Mouse (Mus musculus) olfactory bulb, adult 2 months (tissue): Measurements from ENCODE around the gene Tbxas1.

Experiments
- CTCF ChIP-seq: fragments of 200-500 bp; IDR thresholded peaks from 2 replicates; pipeline ENCODE4 v1.5.1; 2012; ENCODE audit warnings: low read depth, mild to moderate bottlenecking, low read length, moderate library complexity; ENCODE audit not compliant: insufficient read depth
- POLR2A ChIP-seq: fragments of 200-500 bp; IDR thresholded peaks from 2 replicates; pipeline ENCODE4 v1.6.1; 2012; ENCODE audit warnings: mild to moderate bottlenecking, low read depth, low read length, moderate library complexity; ENCODE audit not compliant: insufficient read depth

GRCm38 (mm10) chr6:38921095-38921809, 46.0 kb downstream of the Tbxas1 start:
- TF ChIP-seq CTCF (no peak), POLR2A (no peak)
